Mouse (Mus musculus) 3134 (cell line): ENCODE data around the gene Atf5.

ENCODE experiments used
- DNase-seq: peaks from one replicate; pipeline ENCODE4 v3.0.0-alpha.2; 2011; ENCODE audit warnings: low spot score; ENCODE audit not compliant: insufficient read length; ENCODE audit errors: extremely low read depth

Atf5 gene

DNA sequence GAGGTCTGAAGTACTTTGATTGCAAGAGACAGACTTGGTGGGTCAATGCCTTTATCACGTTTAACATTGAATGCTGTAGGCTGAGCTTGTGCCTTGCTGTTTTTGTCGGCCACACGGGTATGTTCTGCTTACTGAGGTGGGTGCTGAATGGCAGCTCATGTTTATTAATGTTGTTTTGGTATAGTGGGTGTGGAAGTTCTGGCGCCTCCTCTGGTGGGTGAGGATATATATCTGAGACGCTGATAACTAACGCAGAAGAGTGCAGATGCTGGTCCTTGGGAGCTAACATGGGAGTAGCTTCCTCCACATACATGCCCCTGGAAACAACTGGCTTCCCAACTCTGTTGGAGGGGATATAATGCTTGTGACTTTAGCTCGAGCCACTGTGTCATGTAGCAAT lies 7.0 kb upstream of the Atf5 start:
- no peak for DNase-seq

DNA sequence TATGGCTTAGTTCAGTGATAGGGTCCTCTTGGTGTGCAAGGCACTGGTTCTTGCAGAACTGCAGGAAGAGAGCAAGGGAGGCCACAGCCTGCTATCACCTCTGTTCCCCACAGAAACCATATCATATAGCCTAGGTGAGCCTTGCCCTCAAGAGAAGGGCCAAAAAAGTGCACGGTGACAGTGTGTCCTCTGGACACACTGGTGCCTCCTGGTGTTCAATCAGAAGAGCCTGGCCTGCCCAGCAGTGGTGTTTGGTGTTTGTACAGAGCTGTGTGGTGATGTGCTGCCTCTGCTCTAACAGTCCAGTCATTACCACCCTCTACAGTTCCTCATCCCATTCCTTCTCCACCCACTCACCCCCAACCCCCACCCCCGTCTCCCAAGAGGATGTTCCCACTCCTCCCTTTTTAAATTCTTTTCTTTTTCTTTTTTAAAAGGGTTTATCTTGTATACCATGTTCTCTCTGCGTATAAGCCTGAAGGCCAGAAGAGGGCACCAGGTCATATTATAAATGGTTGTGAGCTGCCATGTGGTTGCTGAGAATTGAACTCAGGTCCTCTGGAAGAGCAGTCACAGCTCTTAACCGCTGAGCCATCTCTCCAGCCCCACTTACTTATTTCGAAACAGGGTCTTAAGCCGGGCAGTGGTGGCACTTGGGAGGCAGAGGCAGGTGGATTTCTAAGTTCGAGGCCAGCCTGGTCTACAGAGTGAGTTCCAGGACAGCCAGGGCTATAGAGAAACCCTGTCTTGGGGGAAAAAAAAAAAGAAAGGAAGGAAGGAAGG lies 5.4 kb upstream of the Atf5 start:
- DNase-seq: no peak

DNA sequence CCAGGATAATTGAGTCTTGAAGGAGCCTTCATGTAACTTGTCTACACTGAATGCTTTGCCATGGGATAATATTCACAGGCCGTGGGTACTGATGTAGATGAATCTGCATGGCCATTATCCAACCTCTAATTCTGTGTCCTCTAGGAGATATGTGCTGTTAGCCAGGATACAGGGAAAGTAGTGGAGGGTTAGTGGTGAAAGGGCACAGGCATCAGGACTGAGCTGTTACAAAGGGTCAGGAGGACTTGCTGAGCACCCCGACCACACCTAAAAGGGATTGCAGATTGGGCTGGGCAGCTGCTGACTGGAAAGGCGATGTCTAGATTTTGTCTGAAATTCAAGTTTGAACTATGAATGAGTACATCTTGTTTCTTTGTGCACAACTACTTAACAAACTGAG lies 4.1 kb upstream of the Atf5 start:
- DNase-seq: no peak

DNA sequence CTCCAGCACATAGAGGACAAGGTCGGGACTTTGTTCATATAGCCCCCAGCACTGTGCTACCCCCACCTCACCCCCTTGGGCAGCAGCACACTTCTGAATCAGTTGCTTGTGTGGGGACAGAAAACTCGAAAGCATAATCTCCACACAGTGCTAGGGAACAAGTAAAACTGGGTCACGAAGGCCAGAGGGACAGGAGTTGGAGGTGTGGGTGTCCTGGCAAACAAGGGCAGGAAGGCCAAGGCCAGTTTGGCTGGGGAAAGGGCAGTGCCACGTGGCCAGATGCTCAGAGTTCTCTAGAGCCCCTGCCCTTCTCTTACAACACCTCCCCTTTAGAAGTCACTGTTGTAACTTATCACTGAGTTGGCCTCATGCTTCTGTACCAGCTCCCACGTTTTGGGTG lies 3.4 kb upstream of the Atf5 start:
- no peak for DNase-seq

DNA sequence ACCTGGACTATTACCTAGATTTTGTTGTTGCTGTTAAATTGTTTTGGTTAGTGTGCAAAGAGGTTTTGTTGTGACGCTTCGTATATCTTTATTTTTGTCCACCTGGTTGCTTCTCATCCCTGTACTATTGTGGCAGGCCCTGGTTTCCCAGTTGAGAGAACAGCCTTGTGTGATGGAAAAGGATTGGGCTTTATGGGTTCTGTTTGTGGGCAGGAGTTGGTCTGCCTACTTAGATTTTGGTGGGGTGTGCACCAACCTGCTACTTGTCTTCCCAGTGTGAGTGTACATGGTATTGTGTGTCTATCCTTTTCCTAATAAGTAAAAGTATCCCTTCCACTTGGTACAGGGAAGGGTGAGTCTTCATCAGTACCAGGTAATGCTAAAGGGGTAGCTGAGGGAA lies 2.9 kb upstream of the Atf5 start:
- DNase-seq: no peak

DNA sequence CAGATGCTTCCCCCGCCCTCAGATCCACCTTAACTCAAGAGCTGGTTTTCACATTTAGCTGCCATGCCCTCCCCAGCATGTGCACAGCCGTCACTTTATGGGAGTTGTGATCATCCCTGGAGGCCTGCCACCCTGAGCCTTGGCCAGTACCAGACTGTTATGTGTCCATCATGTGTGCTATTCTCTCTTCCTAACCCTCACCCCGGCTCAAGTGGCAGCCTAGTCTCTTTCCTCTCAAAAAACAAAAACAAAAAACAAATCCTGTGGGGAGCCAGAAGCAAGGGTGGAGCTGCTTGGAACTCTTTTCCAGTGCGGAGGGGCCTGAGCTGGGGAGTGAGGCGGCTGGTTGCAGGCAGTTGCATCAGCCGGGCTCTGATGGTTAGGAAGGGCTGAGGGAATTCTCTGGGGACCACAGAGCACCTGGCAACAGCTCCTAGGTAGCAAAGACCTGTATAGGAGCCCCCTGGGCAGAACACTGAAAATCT lies 2.3 kb upstream of the Atf5 start:
- peak; percentile 76 for DNase-seq

DNA sequence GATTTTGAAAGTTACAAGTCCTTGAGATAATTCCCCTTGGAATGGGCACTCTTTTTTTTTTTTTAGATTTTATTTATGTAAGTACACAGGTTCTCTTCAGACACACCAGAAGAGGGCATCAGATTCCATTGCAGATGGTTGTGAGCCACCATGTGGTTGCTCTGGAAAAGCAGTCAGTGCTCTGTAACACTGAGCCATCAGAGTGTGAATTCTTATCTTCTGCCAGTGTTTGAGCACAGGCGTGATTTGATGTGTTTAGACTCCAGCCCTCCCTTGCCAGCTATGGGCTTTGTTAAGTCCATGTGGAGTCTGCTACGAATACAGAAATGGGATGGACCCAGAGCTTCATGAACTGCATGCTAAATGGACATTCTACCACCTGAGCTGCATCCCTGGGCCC lies 1.7 kb upstream of the Atf5 start:
- DNase-seq: peak; percentile 56

DNA sequence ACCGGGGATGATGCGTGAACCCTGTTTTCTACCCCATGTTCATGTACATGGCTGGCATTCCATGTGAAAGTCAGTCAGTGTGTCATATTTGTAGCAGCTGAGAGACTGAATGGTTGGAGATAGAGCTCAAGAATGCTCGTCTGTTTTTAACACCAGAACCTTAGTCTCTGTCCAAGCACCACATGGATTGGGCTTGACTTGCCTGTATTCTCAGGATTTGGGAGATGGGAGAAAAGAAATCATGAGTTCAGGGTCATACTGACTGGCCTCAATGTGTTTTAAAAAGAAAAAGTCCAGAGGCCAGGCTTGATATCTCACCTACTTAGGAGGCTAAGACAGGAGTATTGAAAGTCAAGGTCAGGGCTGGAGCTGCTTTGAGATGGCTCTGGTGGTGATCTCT lies 983 bp upstream of the Atf5 start:
- no peak for DNase-seq

DNA sequence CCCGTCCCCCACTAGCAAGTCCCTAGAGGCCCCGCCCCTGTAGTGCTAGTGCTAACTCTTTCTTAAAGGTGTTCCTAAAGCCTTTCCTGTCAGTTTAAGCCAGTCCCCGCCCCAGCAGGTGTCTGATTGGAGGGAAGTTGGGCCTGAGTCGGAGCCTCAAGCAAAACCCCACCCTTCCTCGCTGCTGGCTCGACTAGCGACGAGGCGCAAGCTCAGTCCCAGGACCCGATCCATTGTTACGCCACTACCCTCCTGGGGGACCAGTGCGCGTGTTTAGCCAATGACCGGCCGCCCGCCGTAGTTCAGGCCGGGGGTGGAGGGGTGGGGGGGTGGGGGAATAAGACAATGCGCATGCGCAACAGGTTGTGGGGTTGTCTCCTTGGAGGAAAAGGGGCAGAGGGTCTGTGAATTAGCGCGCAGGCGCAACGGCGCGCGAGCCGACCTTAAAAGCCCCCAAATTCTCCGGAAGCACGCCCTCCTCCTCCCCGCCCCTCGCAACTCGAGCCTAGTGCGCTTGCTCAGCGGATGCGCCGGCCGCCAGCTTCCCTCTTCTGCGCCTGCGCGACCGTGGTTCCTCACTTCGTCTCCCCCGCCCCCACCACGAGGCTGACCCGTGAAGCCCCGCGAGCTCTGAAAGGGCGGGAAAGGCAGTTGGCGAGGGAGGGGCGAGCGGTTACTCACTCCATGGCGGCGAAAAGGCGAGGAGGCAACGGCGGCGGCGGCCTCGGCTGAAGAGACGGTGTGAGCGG lies 563 bp downstream of the Atf5 start, which contains the start of the genes Nup62 and Il4i1:
Gene Nup62 (plus strand): TSS at position 368 of the 749 bp plus-strand sequence.
Gene Il4i1 (plus strand): TSS at position 667 of the 749 bp plus-strand sequence.
- DNase-seq: peak; percentile 96

DNA sequence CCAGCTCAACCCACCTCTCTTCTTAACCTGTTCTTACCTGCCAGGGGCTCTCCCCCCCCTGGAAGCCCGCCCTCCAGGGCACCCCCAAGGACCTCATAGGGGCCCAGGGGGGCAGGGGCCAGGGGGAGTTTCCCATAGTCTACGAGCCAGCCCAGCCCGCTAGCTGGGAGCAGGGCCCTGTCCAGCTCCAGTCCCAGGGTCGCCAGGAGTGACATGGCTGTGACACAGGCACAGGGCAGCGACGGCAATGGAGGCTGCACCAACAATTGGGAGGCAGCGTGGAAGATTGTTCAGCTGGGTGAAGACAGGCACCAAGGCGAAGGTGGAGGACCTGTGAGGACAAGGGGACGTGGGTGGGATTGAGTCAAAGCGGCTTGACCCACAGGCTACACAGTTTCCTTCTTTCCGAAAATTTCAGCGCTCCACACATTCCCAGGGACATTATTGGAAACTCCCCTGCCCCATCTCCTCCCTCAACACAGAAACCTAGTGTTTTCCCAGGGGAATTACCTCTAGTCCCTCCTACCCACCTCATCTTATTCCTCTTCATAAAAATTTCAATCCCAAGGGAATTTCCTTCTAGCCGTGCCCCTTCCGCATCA lies 1.4 kb downstream of the Atf5 start:
- no peak for DNase-seq

DNA sequence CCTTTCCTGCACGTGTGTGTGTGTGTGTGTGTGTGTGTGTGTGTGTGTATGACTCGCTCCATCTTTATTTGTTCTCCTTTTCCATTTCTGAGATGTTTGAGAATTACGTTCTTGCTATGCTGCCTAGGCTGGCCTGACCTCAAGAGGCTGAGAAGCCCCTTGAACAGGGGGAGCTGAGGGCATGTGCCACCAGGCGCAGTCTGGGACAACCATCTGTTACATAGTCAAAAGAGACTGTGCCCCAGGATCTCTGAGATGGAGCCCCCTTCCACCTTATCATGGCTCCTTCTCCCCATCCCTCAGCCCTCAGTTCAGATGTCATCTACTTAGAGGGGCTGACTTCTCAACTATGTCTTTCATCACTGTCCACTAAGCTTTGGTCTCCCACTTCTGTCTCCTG lies 2.0 kb downstream of the Atf5 start:
- no peak for DNase-seq

DNA sequence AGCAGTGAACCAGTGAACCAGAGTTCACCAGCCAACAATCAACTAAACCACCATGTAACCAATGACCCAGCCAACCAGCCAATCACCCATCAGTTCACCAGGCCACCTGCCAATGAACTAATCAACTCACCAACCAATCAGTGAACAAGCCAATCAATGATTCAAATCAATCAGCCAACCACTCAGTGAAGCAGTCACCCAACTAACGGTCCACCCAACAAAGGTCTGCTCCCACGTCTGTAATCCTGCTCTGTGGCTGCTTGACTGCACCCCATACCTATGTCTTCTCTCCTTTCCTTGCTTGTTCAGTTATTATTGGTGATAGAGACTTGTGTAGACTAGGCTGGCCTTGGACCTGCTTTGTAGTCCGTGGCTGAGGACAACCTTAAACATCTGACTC lies 2.5 kb downstream of the Atf5 start:
- DNase-seq: no peak

DNA sequence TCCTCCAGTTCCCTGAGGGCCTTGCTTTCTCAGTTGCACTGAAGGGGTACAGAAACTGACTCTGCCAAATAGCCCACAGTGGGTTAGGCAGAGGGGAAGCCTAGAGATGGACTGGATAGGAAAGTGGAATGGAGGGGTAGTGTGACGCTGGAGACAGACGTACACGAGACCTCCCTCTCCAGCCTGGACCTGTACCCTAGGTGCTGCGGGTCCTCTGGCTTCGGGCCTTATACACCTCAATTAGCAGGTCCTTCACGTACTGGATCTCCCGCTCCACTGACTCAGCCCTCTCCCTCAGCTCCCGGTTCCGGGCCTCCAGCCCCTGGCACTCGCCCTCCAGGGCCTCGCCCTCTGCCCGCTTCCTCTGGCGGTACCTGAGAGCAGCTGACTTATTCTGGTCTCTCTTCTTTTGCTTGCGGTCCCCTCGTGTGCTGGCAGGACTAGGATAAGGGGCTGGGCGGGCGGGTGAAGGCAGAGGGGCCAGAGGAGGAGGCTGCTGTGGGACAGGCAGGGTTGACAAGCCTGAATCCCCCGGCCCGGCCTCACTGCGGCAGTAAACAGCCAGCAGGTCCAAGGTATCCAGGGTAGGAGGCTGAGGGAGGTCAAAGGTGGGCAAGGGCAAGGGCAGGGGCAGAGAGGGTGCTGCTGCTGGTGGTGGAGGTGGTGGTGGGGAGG lies 3.7 kb downstream of the Atf5 start:
- no peak for DNase-seq

DNA sequence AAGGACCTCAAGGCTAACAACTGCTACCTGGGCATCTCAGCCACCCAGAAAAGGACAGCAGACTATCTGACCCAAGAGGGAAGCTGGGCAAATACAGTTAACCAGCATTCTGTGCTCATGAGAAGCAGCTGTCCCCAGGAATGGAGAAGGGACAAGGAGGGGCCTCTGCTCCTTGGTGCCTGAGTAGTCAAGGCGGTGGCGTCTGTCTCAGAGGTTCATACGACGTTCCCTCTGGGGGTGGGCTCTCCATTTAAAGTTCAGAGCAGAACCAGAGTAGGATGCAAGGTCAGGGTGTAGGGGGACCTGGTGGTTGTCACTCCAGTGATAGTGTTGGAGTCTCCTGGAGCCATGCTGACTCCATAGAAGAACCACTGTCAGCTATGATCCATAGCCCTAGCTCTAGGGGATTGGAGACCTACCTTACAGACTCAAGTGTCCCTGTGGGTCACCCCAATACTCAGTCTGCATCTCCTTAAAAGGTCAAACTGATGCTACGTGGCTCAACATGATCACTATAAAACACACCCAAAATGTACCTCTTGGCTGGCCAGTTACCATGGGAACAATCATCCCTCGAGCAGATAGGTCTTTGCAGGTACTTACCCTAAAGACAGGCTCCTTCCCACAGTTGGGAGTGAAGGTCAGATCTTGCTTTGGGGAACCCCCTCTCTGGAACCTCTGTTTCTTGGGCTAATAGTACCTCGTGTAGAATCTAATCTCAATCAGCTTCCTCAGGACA lies 5.5 kb downstream of the Atf5 start:
- no peak for DNase-seq

DNA sequence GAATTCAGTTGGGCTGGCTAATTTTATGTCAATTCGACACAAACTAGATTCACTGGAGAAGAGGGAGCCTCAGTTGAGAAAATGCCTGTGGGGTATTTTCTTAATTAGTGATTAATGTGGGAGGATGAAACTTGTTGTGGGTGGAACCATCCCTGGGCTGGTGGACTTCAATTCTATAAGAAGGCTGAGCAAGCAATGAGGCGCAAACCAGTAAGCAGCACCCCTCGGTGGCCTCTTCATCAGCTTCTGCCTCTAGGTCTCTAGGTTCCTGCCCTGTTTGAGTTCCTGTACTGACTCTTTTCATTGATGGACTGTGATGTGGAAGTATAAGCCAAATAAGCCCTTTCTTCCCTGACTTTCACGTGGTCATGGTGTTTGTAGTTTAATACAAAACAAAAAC lies 6.1 kb downstream of the Atf5 start:
- DNase-seq: no peak

DNA sequence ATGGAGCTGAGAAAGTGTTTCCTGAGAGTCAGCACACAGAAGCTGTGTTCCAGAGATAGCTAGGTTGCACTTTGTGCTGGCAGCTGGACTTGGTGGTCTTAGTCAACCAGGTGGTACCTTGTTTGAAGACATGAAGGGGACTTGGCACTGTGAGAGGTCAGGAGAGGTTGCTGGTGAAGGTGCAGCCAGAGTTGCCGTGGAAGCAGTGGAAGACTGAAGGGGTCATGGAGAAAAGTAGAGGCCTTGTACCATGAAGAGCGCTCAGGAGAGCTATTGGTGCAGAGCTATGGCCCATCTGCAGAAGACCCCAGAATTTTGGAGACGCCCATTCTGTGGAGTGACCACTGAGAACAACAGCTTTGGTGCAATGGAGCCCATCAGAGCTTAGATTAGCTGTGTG lies 7.0 kb downstream of the Atf5 start:
- no peak for DNase-seq

DNA sequence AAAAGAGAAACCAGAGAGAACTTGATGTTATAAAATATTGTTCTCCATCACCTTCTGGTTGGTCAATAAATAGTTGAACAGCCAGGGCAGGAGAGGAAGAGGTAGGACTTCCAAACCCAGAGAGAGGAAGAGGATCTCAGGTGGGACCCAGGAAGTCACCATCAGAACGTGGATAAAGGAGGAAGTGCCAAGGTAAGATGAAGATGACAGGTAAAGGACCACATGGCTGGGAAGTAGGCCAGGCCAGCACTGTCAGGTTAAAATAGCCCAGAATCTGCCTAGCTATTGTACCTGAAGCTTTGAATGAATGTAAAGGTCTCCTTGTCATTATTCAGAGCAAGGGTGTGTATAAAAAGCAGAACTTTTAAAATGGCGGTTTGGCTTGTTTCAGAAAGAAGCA lies 7.5 kb downstream of the Atf5 start:
- DNase-seq: no peak

DNA sequence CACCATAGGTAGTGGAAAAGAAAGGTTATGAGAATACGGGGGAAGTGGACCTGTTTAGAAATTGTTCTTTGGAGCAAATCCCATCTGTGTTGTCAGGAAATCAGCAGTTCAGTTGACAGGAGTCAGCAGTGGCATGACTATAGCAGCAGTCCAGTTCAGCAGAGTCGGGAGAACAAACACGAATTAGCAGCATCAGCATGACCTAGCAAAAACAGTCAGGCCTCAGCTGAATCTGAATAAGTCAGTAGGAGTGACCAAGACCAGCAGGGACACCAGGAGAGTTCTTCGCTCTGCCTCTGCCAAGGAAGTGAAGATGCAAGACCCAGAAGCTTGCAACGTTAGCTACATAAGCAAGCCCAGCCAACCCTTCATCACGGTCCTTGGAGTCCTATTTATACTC lies 23.7 kb downstream of the Atf5 start:
- DNase-seq: no peak

DNA sequence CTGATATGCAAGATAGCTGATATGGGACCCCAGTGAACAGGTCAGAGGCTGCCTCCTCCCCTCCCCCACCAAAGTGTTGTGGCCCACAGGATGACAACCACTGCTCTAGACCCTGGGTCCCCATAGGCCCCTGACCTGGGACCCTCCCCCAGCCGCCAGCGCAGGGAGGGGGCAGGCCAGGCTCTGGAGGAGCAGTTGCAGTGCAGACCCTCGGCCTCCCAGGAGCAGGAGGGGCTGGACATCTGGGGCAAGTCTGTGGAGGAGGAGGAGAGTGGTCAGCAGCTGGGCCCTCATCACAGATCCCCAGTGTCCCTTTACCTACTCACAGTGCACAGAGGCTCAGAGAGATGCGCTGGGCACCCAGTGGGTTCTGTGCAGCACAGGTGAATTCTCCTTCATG lies 26.4 kb downstream of the Atf5 start:
- DNase-seq: no peak

DNA sequence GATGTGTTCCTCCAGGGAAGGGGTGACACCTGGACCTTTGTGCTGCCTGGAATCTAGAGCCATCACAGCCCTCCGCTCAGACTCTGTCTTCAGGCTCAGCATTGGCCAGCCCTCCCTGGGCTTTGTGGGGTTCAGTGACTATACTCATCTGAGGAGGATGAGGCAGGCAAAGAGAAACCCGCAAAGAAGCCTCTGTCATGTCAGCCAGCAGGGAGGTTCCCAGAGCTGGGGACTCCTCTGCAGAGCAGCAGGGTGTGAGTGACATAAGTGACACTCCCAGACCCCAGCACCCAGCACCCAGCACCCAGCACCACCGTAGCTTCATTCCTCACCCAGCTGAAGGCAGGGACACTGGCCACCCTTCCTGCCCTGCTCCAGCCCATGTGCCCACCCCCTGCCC lies 26.9 kb downstream of the Atf5 start:
- DNase-seq: no peak
